Mouse (Mus musculus) testis, adult 2 months (tissue): ENCODE measurements around the gene Stoml1.

ENCODE experiments used
- CTCF ChIP-seq: fragments of 200-500 bp; IDR thresholded peaks from 2 replicates; pipeline ENCODE4 v1.5.1; 2012; ENCODE audit warnings: low read depth, mild to moderate bottlenecking, inconsistent platforms, low read length, moderate library complexity; ENCODE audit not compliant: control insufficient read depth, insufficient read depth, insufficient replicate concordance
- POLR2A ChIP-seq: fragments of 200-500 bp; IDR thresholded peaks from 2 replicates; pipeline ENCODE4 v1.6.1; 2012; ENCODE audit warnings: low read depth, mild to moderate bottlenecking, inconsistent platforms, low read length, moderate library complexity; ENCODE audit not compliant: control insufficient read depth

DNA sequence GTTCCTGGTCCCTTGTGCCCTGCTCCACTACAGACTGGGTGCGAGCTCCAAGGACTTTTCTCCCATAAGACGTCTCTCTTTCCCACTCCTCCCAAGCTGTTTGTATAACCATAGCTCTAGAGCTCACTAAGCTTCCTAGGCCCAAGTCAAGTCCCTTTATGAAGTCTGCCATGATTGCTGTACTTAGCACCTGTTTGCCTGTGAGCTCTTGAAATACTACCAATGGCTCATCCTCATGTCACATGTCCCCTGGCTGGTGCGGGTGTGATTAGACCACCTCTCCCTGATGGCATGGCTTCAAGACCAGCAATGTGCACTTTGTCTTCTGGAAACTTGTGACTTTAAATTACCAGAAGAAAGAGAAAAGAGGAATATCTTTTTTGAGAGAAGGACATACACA is 42.4 kb downstream of the Stoml1 start:
- TF ChIP-seq CTCF, result no peak
- TF ChIP-seq POLR2A, result no peak
